Mouse (Mus musculus): ENCODE measurements at regions not wholly inside any gene's neighbourhood (a gene's known extent, or its start where the extent isn't known, plus 50 kb on each side); places are given as distances from the start of the nearest gene placed in this dataset.
"Not testable (repeated sequence)": the region's sequence is repeated elsewhere in the genome, so short reads cannot be mapped to it uniquely, and the experiment has no call there.

- Histone ChIP-seq H3K9me3 (replicated peaks; ENCODE audit: control insufficient read depth, low read length) (no peaks in the 10 kb centered on the region), H3K27me3 (ENCODE audit: control insufficient read depth, insufficient read depth, low read depth, low read length) (no peaks in the 10 kb centered on the region), H3K4me1 (ENCODE audit: control insufficient read depth, low read depth, low read length) (no peaks in the 10 kb centered on the region), H3K4me2 (ENCODE audit: low read depth, low read length) (no peak overlapping the region), H3K9ac (ENCODE audit: low read depth, low read length) (no peak overlapping the region), H3K27ac (ENCODE audit: low read length) (no peak overlapping the region), H3K36me3 (ENCODE audit: control insufficient read depth, insufficient read depth) (no peaks in the 10 kb centered on the region), H3K4me3 (ENCODE audit: low read depth, low read length) (no peak overlapping the region)
- WGBS (ENCODE audit: insufficient replicate concordance) = 55% methylated on average over 11 of the region's 11 CpGs
- ATAC-seq (ENCODE audit: low read depth) = no peak
Observed at GRCm38 (mm10) chr3:134330943-134331342, 94.7 kb downstream of the Cxxc4 start.

DNA sequence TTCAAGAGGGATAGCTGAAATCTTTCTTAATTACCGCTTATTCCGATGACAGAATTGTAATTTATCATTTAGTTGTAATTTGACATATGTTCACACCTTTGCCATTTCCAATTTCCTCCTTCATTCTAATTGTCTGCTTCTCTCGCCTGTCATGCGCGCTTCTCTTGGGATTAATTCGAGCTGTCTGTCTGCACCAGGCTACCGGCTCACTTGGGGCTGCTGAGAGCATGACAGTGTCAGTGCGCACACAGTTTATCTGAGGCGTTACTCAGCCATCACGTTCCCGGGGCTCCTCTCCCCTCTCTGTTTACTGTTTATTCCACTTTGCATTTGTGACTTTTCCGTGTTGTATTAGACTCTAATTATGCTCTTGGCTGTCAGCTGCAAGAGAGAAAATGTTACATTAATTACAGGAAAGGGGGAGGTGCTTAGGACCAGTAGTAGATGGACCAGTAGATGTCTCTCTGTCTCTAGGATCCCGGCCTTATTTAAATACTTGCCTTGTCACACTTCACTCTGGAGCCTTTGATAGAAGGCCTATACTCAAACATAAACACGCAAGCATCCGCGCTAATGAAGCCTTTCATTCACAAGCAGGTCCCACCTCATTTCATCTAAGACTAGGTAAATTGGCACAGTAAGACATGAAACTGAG lies 95.3 kb downstream of the Cxxc4 start:
- Histone ChIP-seq H3K4me2 (ENCODE audit: low read depth, low read length) (no peak overlapping the region), H3K9ac (ENCODE audit: low read depth, low read length) (no peak overlapping the region), H3K4me1 (ENCODE audit: control insufficient read depth, low read depth, low read length) (no peaks in the 10 kb centered on the region), H3K27me3 (ENCODE audit: control insufficient read depth, insufficient read depth, low read depth, low read length) (no peaks in the 10 kb centered on the region), H3K27ac (ENCODE audit: low read length) (no peak overlapping the region), H3K36me3 (ENCODE audit: control insufficient read depth, insufficient read depth) (no peaks in the 10 kb centered on the region), H3K9me3 (replicated peaks; ENCODE audit: control insufficient read depth, low read length) (no peaks in the 10 kb centered on the region), H3K4me3 (ENCODE audit: low read depth, low read length) (no peak overlapping the region)
- 54% methylated on average over 16 of the region's 16 CpGs for WGBS (ENCODE audit: insufficient replicate concordance)
- no peak for ATAC-seq (ENCODE audit: low read depth)

GRCm38 (mm10) chr3:134339093-134339695 lies 102.9 kb downstream of the Cxxc4 start:
- H3K4me3 ChIP-seq (ENCODE audit: low read depth, low read length); H3K4me2 ChIP-seq (ENCODE audit: low read depth, low read length); H3K4me1 ChIP-seq (ENCODE audit: control insufficient read depth, low read depth, low read length); H3K27ac ChIP-seq (ENCODE audit: low read length); ATAC-seq (ENCODE audit: low read depth); H3K9ac ChIP-seq (ENCODE audit: low read depth, low read length); H3K27me3 ChIP-seq (ENCODE audit: control insufficient read depth, insufficient read depth, low read depth, low read length); H3K9me3 ChIP-seq (replicated peaks; ENCODE audit: control insufficient read depth, low read length); H3K36me3 ChIP-seq (ENCODE audit: control insufficient read depth, insufficient read depth): not testable (repeated sequence)
- whole genome bisulfite sequencing (ENCODE audit: insufficient replicate concordance) = 51% methylated on average over 3 of the region's 3 CpGs

DNA sequence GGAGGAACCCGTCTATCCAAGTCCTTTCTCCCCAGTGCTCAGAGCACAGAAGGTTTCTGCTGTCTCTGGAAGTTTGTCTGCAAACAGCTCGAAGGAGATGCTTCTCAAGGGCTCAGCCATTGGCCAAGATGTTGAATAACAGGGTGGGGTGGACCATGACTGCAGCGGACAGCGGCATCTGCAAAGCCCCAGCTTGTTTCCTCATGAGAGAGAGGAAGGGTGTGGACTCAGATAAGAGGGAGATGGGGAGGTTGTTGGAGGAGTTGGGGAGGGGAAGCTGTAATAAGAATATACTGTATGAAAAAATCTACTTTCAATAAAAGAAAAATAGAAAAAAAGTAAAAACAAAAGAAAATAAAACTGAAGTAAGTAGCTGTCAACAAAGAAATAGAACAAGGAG lies 129.7 kb downstream of the Cxxc4 start:
- H3K4me3 ChIP-seq (ENCODE audit: low read depth, low read length) = no peak overlapping the region
- 19% methylated on average over 4 of the region's 4 CpGs for WGBS (ENCODE audit: insufficient replicate concordance)
- no peak overlapping the region for H3K27ac ChIP-seq (ENCODE audit: low read length)
- ATAC-seq (ENCODE audit: low read depth) = peak; percentile 64; the same call in 1 of the 2 replicates
- H3K9me3 ChIP-seq (replicated peaks; ENCODE audit: control insufficient read depth, low read length) = no peaks in the 10 kb centered on the region
- no peak overlapping the region for H3K9ac ChIP-seq (ENCODE audit: low read depth, low read length)
- H3K4me2 ChIP-seq (ENCODE audit: low read depth, low read length) = no peak overlapping the region
- H3K4me1 ChIP-seq (ENCODE audit: control insufficient read depth, low read depth, low read length) = no peaks in the 10 kb centered on the region
- H3K27me3 ChIP-seq (ENCODE audit: control insufficient read depth, insufficient read depth, low read depth, low read length) = no peaks in the 10 kb centered on the region
- no peaks in the 10 kb centered on the region for H3K36me3 ChIP-seq (ENCODE audit: control insufficient read depth, insufficient read depth)

GRCm38 (mm10) chr3:134366761-134367160 lies 130.5 kb downstream of the Cxxc4 start:
- Histone ChIP-seq H3K27me3 (ENCODE audit: control insufficient read depth, insufficient read depth, low read depth, low read length) (no peaks in the 10 kb centered on the region), H3K36me3 (ENCODE audit: control insufficient read depth, insufficient read depth) (no peaks in the 10 kb centered on the region)
- 16% methylated on average over 3 of the region's 3 CpGs for WGBS (ENCODE audit: insufficient replicate concordance)

GRCm38 (mm10) chr3:134368591-134368990 lies 132.3 kb downstream of the Cxxc4 start:
- ATAC-seq (ENCODE audit: low read depth) = no peak

More at GRCm38 (mm10) chr3:134366761-134367160, 130.5 kb downstream of the Cxxc4 start:
- Histone ChIP-seq H3K27ac (ENCODE audit: low read length) (no peak overlapping the region), H3K9me3 (replicated peaks; ENCODE audit: control insufficient read depth, low read length) (no peaks in the 10 kb centered on the region), H3K4me1 (ENCODE audit: control insufficient read depth, low read depth, low read length) (no peaks in the 10 kb centered on the region), H3K4me2 (ENCODE audit: low read depth, low read length) (no peak overlapping the region), H3K4me3 (ENCODE audit: low read depth, low read length) (no peak overlapping the region), H3K9ac (ENCODE audit: low read depth, low read length) (no peak overlapping the region)
- ATAC-seq (ENCODE audit: low read depth) = no peak

GRCm38 (mm10) chr3:134369126-134369525 lies 132.8 kb downstream of the Cxxc4 start:
- Histone ChIP-seq H3K9ac (ENCODE audit: low read depth, low read length) (no peak overlapping the region), H3K27me3 (ENCODE audit: control insufficient read depth, insufficient read depth, low read depth, low read length) (no peaks in the 10 kb centered on the region), H3K9me3 (replicated peaks; ENCODE audit: control insufficient read depth, low read length) (no peaks in the 10 kb centered on the region), H3K36me3 (ENCODE audit: control insufficient read depth, insufficient read depth) (no peaks in the 10 kb centered on the region), H3K4me1 (ENCODE audit: control insufficient read depth, low read depth, low read length) (no peaks in the 10 kb centered on the region), H3K27ac (ENCODE audit: low read length) (no peak overlapping the region), H3K4me2 (ENCODE audit: low read depth, low read length) (no peak overlapping the region), H3K4me3 (ENCODE audit: low read depth, low read length) (no peak overlapping the region)
- 65% methylated on average over 4 of the region's 4 CpGs for WGBS (ENCODE audit: insufficient replicate concordance)
- ATAC-seq (ENCODE audit: low read depth) = no peak

More at GRCm38 (mm10) chr3:134368591-134368990, 132.3 kb downstream of the Cxxc4 start:
- Histone ChIP-seq H3K36me3 (ENCODE audit: control insufficient read depth, insufficient read depth) (no peaks in the 10 kb centered on the region), H3K9ac (ENCODE audit: low read depth, low read length) (no peak overlapping the region), H3K27me3 (ENCODE audit: control insufficient read depth, insufficient read depth, low read depth, low read length) (no peaks in the 10 kb centered on the region), H3K4me2 (ENCODE audit: low read depth, low read length) (no peak overlapping the region), H3K4me1 (ENCODE audit: control insufficient read depth, low read depth, low read length) (no peaks in the 10 kb centered on the region), H3K9me3 (replicated peaks; ENCODE audit: control insufficient read depth, low read length) (no peaks in the 10 kb centered on the region), H3K27ac (ENCODE audit: low read length) (no peak overlapping the region), H3K4me3 (ENCODE audit: low read depth, low read length) (no peak overlapping the region)

- no peak overlapping the region for H3K4me2 ChIP-seq (ENCODE audit: low read depth, low read length)
- H3K36me3 ChIP-seq (ENCODE audit: control insufficient read depth, insufficient read depth) = no peaks in the 10 kb centered on the region
- no peak for ATAC-seq (ENCODE audit: low read depth)
- WGBS (ENCODE audit: insufficient replicate concordance) = 60% methylated on average over 2 of the region's 2 CpGs
- no peak overlapping the region for H3K9ac ChIP-seq (ENCODE audit: low read depth, low read length)
- no peak overlapping the region for H3K27ac ChIP-seq (ENCODE audit: low read length)
- H3K4me1 ChIP-seq (ENCODE audit: control insufficient read depth, low read depth, low read length) = no peaks in the 10 kb centered on the region
- no peak overlapping the region for H3K4me3 ChIP-seq (ENCODE audit: low read depth, low read length)
- no peaks in the 10 kb centered on the region for H3K27me3 ChIP-seq (ENCODE audit: control insufficient read depth, insufficient read depth, low read depth, low read length)
- H3K9me3 ChIP-seq (replicated peaks; ENCODE audit: control insufficient read depth, low read length) = no peaks in the 10 kb centered on the region
Observed at GRCm38 (mm10) chr3:134379549-134379948, 143.3 kb downstream of the Cxxc4 start.

- H3K27ac ChIP-seq (ENCODE audit: low read length) = no peak overlapping the region
- ATAC-seq (ENCODE audit: low read depth) = no peak
- H3K4me1 ChIP-seq (ENCODE audit: control insufficient read depth, low read depth, low read length) = no peaks in the 10 kb centered on the region
- no peaks in the 10 kb centered on the region for H3K27me3 ChIP-seq (ENCODE audit: control insufficient read depth, insufficient read depth, low read depth, low read length)
- no peak overlapping the region for H3K4me2 ChIP-seq (ENCODE audit: low read depth, low read length)
- 56% methylated on average over 4 of the region's 4 CpGs for WGBS (ENCODE audit: insufficient replicate concordance)
- H3K9me3 ChIP-seq (replicated peaks; ENCODE audit: control insufficient read depth, low read length) = no peaks in the 10 kb centered on the region
- H3K9ac ChIP-seq (ENCODE audit: low read depth, low read length) = no peak overlapping the region
- H3K36me3 ChIP-seq (ENCODE audit: control insufficient read depth, insufficient read depth) = no peaks in the 10 kb centered on the region
- no peak overlapping the region for H3K4me3 ChIP-seq (ENCODE audit: low read depth, low read length)
Observed at GRCm38 (mm10) chr3:134390472-134391336, 154.4 kb downstream of the Cxxc4 start.

Measured in liver, embryonic 16.5 days (tissue).